15 mouse cellular contexts compared by ENCODE assay signal in the genomic region with DNA sequence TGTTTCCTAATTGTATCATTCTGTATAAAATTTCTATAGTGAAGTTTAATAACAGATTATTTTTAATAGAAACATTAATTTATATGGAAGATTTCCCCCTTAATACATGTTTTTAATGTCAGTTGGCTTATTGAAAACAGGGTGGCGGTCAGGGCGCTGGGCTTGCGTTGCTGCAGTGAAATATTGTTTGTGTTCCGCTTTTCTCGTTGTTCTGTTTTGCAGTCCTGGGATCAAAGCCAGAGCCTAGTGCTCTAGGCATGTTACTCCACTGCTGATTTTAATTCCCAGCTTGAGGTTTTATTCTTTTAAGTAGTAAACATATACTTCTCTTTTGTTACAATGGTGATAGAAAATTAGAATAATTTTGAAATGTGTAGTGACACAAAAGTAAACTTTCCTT.
"Had no signal": no experiment of that assay in that cellular context is flagged by ENCODE, and none has a peak within 500 bp of the region (broad histone marks: within the 10 kb centered on the region; RNA-seq: fewer than 3 reads in every experiment).

No protein-coding gene starts in this region.

- H3K9me3 ChIP-seq: lung, embryonic 15.5 days; megakaryocyte, embryonic 14.5 days; midbrain, embryonic 13.5 days; midbrain, embryonic 15.5 days; neural tube, embryonic 12.5 days; stomach, embryonic 15.5 days had no signal

- H3K36me3 ChIP-seq: lung, embryonic 15.5 days; midbrain, embryonic 13.5 days; midbrain, embryonic 15.5 days; neural tube, embryonic 12.5 days; stomach, embryonic 15.5 days had no signal

- DNase-seq: lung, adult 2 months; lung, postnatal 14 days; right cerebral cortex, postnatal 14 days; thymus, adult 2 months; thymus, postnatal 25 days; thymus, postnatal 4 days had no signal

- H3K27ac ChIP-seq: lung, embryonic 15.5 days; macrophage; midbrain, embryonic 13.5 days; midbrain, embryonic 15.5 days; neural tube, embryonic 12.5 days; stomach, embryonic 15.5 days; stomach, postnatal 0 days had no signal

- H3K9ac ChIP-seq: lung, embryonic 15.5 days; midbrain, embryonic 13.5 days; midbrain, embryonic 15.5 days; neural tube, embryonic 12.5 days; stomach, embryonic 15.5 days had no signal

- H3K27me3 ChIP-seq: lung, embryonic 15.5 days; megakaryocyte, embryonic 14.5 days; midbrain, embryonic 13.5 days; midbrain, embryonic 15.5 days; neural tube, embryonic 12.5 days; stomach, embryonic 15.5 days had no signal

- H3K4me2 ChIP-seq: lung, embryonic 15.5 days; midbrain, embryonic 11.5 days; midbrain, embryonic 13.5 days; midbrain, embryonic 15.5 days; neural tube, embryonic 12.5 days; stomach, embryonic 15.5 days had no signal

- ATAC-seq: midbrain, embryonic 13.5 days; midbrain, embryonic 15.5 days had no signal

- H3K4me3 ChIP-seq: lung, embryonic 15.5 days; megakaryocyte, embryonic 14.5 days; midbrain, embryonic 13.5 days; midbrain, embryonic 15.5 days; neural tube, embryonic 12.5 days; stomach, embryonic 15.5 days had no signal

- H3K4me1 ChIP-seq: lung, embryonic 15.5 days; midbrain, embryonic 13.5 days; midbrain, embryonic 15.5 days; neural tube, embryonic 12.5 days; stomach, embryonic 15.5 days had no signal
